Mouse (Mus musculus): Measurements from ENCODE around the gene Hist1h2an.
"Not testable (repeated sequence)": the region's sequence is repeated elsewhere in the genome, so short reads cannot be mapped to it uniquely, and the experiment has no call there.

The Hist1h2an gene

GRCm38 (mm10) chr13:21782361-21783254, 4.4 kb downstream of the Hist1h2an start:
- DNase-seq: not testable (repeated sequence)

- DNase-seq: no peak
Observed at GRCm38 (mm10) chr13:21781639-21782038, 5.4 kb downstream of the Hist1h2an start.

- DNase-seq: no peak
Observed at GRCm38 (mm10) chr13:21781021-21781555, 5.9 kb downstream of the Hist1h2an start.

- DNase-seq: peak; percentile 29 to 45
Observed at GRCm38 (mm10) chr13:21779767-21780731, 7.0 kb downstream of the Hist1h2an start, which contains the start of gene Hist1h1b. TSS of gene Hist1h1b (minus strand) at chr13:21780625.

- peak; percentile 70 to 79 for DNase-seq
Observed at GRCm38 (mm10) chr13:21778814-21779766, 7.9 kb downstream of the Hist1h2an start.

GRCm38 (mm10) chr13:21755707-21756106, 31.3 kb downstream of the Hist1h2an start:
- no peak for DNase-seq

- peak in 1 of 2 experiments; percentile 48 for DNase-seq
Observed at GRCm38 (mm10) chr13:21754294-21755001, 32.6 kb downstream of the Hist1h2an start.

GRCm38 (mm10) chr13:21753524-21754285, 33.3 kb downstream of the Hist1h2an start, which contains the start of the genes Hist1h2ak and Hist1h2bn:
TSS of gene Hist1h2ak (minus strand) at chr13:21753827.
TSS of gene Hist1h2bn (plus strand) at chr13:21754123.
- peak; percentile 47 to 83 for DNase-seq

GRCm38 (mm10) chr13:21753051-21753523, 33.9 kb downstream of the Hist1h2an start:
- no peak for DNase-seq

- DNase-seq: no peak
Observed at GRCm38 (mm10) chr13:21752356-21752755, 34.7 kb downstream of the Hist1h2an start.

GRCm38 (mm10) chr13:21751827-21752226, 35.2 kb downstream of the Hist1h2an start:
- DNase-seq: no peak

GRCm38 (mm10) chr13:21751417-21751816, 35.6 kb downstream of the Hist1h2an start:
- DNase-seq: no peak

GRCm38 (mm10) chr13:21750159-21751017, 36.6 kb downstream of the Hist1h2an start, which contains the start of gene Hist1h4k:
TSS of gene Hist1h4k (minus strand) at chr13:21750505.
- DNase-seq: peak; percentile 84 to 90

GRCm38 (mm10) chr13:21749387-21750158, 37.4 kb downstream of the Hist1h2an start:
- DNase-seq: no peak

- DNase-seq: no peak
Observed at GRCm38 (mm10) chr13:21745006-21745405, 42.0 kb downstream of the Hist1h2an start.

Measured in kidney, postnatal 36 days (tissue).